In genomic region chr5:32863253-32864228, GRCm38 (mm10) we compare ENCODE assay signal across 8 mouse cellular contexts. TPM values are rescaled to one million over a fixed set of nuclear protein-coding genes. Genes with fewer than 3 reads are reported as not detected.
DNase-seq lines count a peak whose midpoint lies in the region; ATAC-seq and TF ChIP-seq lines count a peak whose summit lies in the region.

TSS of gene Depdc5 (plus strand) at chr5:32863701.

- intact Hi-C loops in heart, postnatal 10 days (cut with DNase I): loop anchor here (5.0 kb wide), 1 partner anchor 154 kb away; the partner anchor contains the start of gene Ywhah

- H3K4me2 ChIP-seq in forebrain, embryonic 13.5 days: peak within 1 kb of the TSS; percentile 79
- H3K4me2 ChIP-seq in liver, postnatal 0 days (ENCODE audit: low read depth, low read length): peak within 1 kb of the TSS; percentile 93
- H3K4me2 ChIP-seq in neural tube, embryonic 14.5 days (ENCODE audit: low read depth, low read length): peak within 1 kb of the TSS; percentile 81

- ATAC-seq in cerebellum, adult (ENCODE audit: insufficient number of reproducible peaks, low FRiP score, low TSS enrichment): peak; percentile 99
- peak; percentile 99 for ATAC-seq in forebrain, embryonic 13.5 days
- ATAC-seq in liver, postnatal 0 days: peak; percentile 99
- peak; percentile 99 for ATAC-seq in neural tube, embryonic 14.5 days (ENCODE audit: low read depth)

- no peak for TF ChIP-seq EP300 in ES-Bruce4 (IDR thresholded peaks at IDR 0.05; ENCODE audit: insufficient read depth, low read depth, low read length)
- 0 out of 2 replicates have a peak, but pooled peaks have one; percentile 44 for TF ChIP-seq EP300 in liver, postnatal 0 days (IDR thresholded peaks at IDR 0.05; ENCODE audit: low read depth)

- peak within 1 kb of the TSS; percentile 90 for H3K4me3 ChIP-seq in ES-Bruce4 (ENCODE audit: low read depth, low read length)
- peak within 1 kb of the TSS; percentile 71 for H3K4me3 ChIP-seq in forebrain, embryonic 13.5 days
- peak within 1 kb of the TSS; percentile 80 for H3K4me3 ChIP-seq in liver, postnatal 0 days (ENCODE audit: low read depth, low read length)
- H3K4me3 ChIP-seq in neural tube, embryonic 14.5 days (ENCODE audit: low read depth, low read length): peak within 1 kb of the TSS; percentile 62

- no peaks in the 10 kb centered on the region for H3K27me3 ChIP-seq in ES-Bruce4 (ENCODE audit: control insufficient read depth, insufficient read depth, low read length, poor library complexity, severe bottlenecking)
- no peaks in the 10 kb centered on the region for H3K27me3 ChIP-seq in forebrain, embryonic 13.5 days
- H3K27me3 ChIP-seq in liver, postnatal 0 days (ENCODE audit: insufficient read depth, low read length): no peaks in the 10 kb centered on the region
- no peaks in the 10 kb centered on the region for H3K27me3 ChIP-seq in neural tube, embryonic 14.5 days (ENCODE audit: control insufficient read depth, insufficient read depth, low read length)

- peak; percentile 95 for DNase-seq in heart, postnatal 10 days
- DNase-seq in large intestine, adult 2 months (ENCODE audit: low read depth, low spot score): peak; percentile 50
- peak; percentile 99 for DNase-seq in liver, postnatal 0 days
- peak; percentile 96 for DNase-seq in testis, postnatal 10 days (ENCODE audit: low spot score)

- peak within 1 kb of the TSS; percentile 85 for H3K9ac ChIP-seq in ES-Bruce4 (ENCODE audit: low read depth, poor library complexity, severe bottlenecking)
- H3K9ac ChIP-seq in forebrain, embryonic 13.5 days: peak within 1 kb of the TSS; percentile 80
- peak within 1 kb of the TSS; percentile 76 for H3K9ac ChIP-seq in liver, postnatal 0 days (replicated peaks)
- peak within 1 kb of the TSS; percentile 69 for H3K9ac ChIP-seq in neural tube, embryonic 14.5 days (replicated peaks; ENCODE audit: low read depth, low read length)

- H3K27ac ChIP-seq in ES-Bruce4 (ENCODE audit: insufficient read depth, low read length): peak within 1 kb of the TSS; percentile 94
- H3K27ac ChIP-seq in forebrain, embryonic 13.5 days: peak within 1 kb of the TSS; percentile 61
- H3K27ac ChIP-seq in liver, postnatal 0 days (ENCODE audit: low read depth): peak within 1 kb of the TSS; percentile 79
- H3K27ac ChIP-seq in neural tube, embryonic 14.5 days (ENCODE audit: low read depth, low read length): peak within 1 kb of the TSS; percentile 55; the same call in 1 of the 2 replicates

- H3K9me3 ChIP-seq in ES-Bruce4 (replicated peaks; ENCODE audit: control insufficient read depth, insufficient read depth, low read length, poor library complexity, severe bottlenecking): no peaks in the 10 kb centered on the region
- H3K9me3 ChIP-seq in forebrain, embryonic 13.5 days (replicated peaks): no peaks in the 10 kb centered on the region
- H3K9me3 ChIP-seq in liver, postnatal 0 days (ENCODE audit: low read length): no peaks in the 10 kb centered on the region
- no peaks in the 10 kb centered on the region for H3K9me3 ChIP-seq in neural tube, embryonic 14.5 days (ENCODE audit: control insufficient read depth, low read length)

- H3K36me3 ChIP-seq in ES-Bruce4 (ENCODE audit: control insufficient read depth, insufficient read depth, low read length, poor library complexity, severe bottlenecking): peaks cover 23% of the 10 kb centered on the region
- H3K36me3 ChIP-seq in forebrain, embryonic 13.5 days (ENCODE audit: poor library complexity, severe bottlenecking): peaks cover 13% of the 10 kb centered on the region
- no peaks in the 10 kb centered on the region; the same call in 1 of the 2 replicates for H3K36me3 ChIP-seq in liver, postnatal 0 days (replicated peaks; ENCODE audit: insufficient read depth, low read length)
- H3K36me3 ChIP-seq in neural tube, embryonic 14.5 days (ENCODE audit: control insufficient read depth, insufficient read depth, low read length): peaks cover 9% of the 10 kb centered on the region

- peak; percentile 54 for TF ChIP-seq POLR2A in ES-Bruce4 (IDR thresholded peaks at IDR 0.05; ENCODE audit: insufficient read depth, low read length)

- peaks cover 3% of the 10 kb centered on the region for H3K4me1 ChIP-seq in ES-Bruce4 (ENCODE audit: control insufficient read depth, insufficient read depth, low read length)
- peaks cover 12% of the 10 kb centered on the region for H3K4me1 ChIP-seq in forebrain, embryonic 13.5 days
- H3K4me1 ChIP-seq in liver, postnatal 0 days (ENCODE audit: insufficient read depth): peaks cover 12% of the 10 kb centered on the region
- peaks cover 8% of the 10 kb centered on the region for H3K4me1 ChIP-seq in neural tube, embryonic 14.5 days (ENCODE audit: control insufficient read depth, insufficient read depth, low read length)

- TF ChIP-seq CTCF in ES-Bruce4 (IDR thresholded peaks at IDR 0.05; ENCODE audit: low read depth, low read length): no peak
- TF ChIP-seq CTCF in liver, postnatal 0 days (IDR thresholded peaks at IDR 0.05; ENCODE audit: low read depth): no peak

- under 1% methylated on average over 49 of the region's 64 CpGs for WGBS in forebrain, embryonic 13.5 days
- WGBS in large intestine, adult 2 months: under 1% methylated on average over 62 of the region's 64 CpGs
- WGBS in liver, postnatal 0 days (ENCODE audit: insufficient replicate concordance): under 1% methylated on average over 62 of the region's 64 CpGs
- WGBS in neural tube, embryonic 14.5 days: under 1% methylated on average over 62 of the region's 64 CpGs

RNA-seq across cellular contexts. Expression of gene Depdc5, which starts in this region (rescaled TPM):
- 46.6 and 60.5 TPM in 2 replicates for polyA plus RNA-seq in ES-Bruce4 (2011; ENCODE audit: insufficient read depth, insufficient read length, low read depth, missing spikeins)
- 32.8 and 36.0 TPM in 2 replicates for polyA plus RNA-seq in forebrain, embryonic 13.5 days (2015; fragmentation: Nextera tagmentation; extraction: Ambion mirVana)
- 10 to 100 TPM; 21.5 to 22.0 TPM for total RNA-seq in heart, postnatal 10 days (2021)
- polyA plus RNA-seq in large intestine, adult 2 months (2012; rRNA removed): 8.8 and 10.6 TPM in 2 replicates
- polyA plus RNA-seq in liver, postnatal 0 days (2015; fragmentation: Nextera tagmentation; extraction: Ambion mirVana): 3.0 and 3.6 TPM in 2 replicates
- 25.2 and 25.9 TPM in 2 replicates for polyA plus RNA-seq in neural tube, embryonic 14.5 days (2014; fragmentation: Nextera tagmentation; extraction: Ambion mirVana)

Comparison
In these comparisons a context has a peak if more than half of its experiments do, and no peak if none do; other contexts are left out.
1. Peak in every context shown above with its lines: DNase-seq, ATAC-seq, H3K4me3 ChIP-seq and H3K27ac ChIP-seq.